Mouse (Mus musculus): ENCODE data around the gene Lgals7. TPM values are rescaled to one million over a fixed set of nuclear protein-coding genes. Genes with fewer than 3 reads are reported as not detected.
"Not testable (repeated sequence)": the region's sequence is repeated elsewhere in the genome, so short reads cannot be mapped to it uniquely, and the experiment has no call there.

Gene Lgals7
- polyA plus RNA-seq, 1 experiment from 2014 or later = 4.2 TPM

GRCm38 (mm10) chr7:28864288-28864750 is 666 bp downstream of the Lgals7 start:
- no peaks in the 10 kb centered on the region for H3K27me3 ChIP-seq
- WGBS = 31% methylated on average over 9 of the region's 9 CpGs
- H3K4me3 ChIP-seq = no peak overlapping the region
- H3K4me2 ChIP-seq (replicated peaks) = no peak overlapping the region
- no peaks in the 10 kb centered on the region for H3K36me3 ChIP-seq
- H3K9ac ChIP-seq = no peak overlapping the region
- H3K27ac ChIP-seq = no peak overlapping the region
- H3K4me1 ChIP-seq = 0 out of 2 replicates have a peak, but pooled peaks cover 9% of the 10 kb centered on the region
- H3K9me3 ChIP-seq = no peaks in the 10 kb centered on the region
- no peak for ATAC-seq (ENCODE audit: insufficient number of reproducible peaks, insufficient read depth, low FRiP score, low TSS enrichment)

- Histone ChIP-seq H3K27me3 (no peaks in the 10 kb centered on the region), H3K4me3 (0 out of 2 replicates have a peak overlapping the region, but pooled peaks have one; percentile 9), H3K4me1 (0 out of 2 replicates have a peak, but pooled peaks cover 9% of the 10 kb centered on the region), H3K9me3 (no peaks in the 10 kb centered on the region), H3K36me3 (no peaks in the 10 kb centered on the region), H3K9ac (no peak overlapping the region; the same call in 1 of the 2 replicates), H3K4me2 (replicated peaks) (peak overlapping the region; percentile 39), H3K27ac (no peak overlapping the region)
- WGBS = 42% methylated on average over 33 of the region's 33 CpGs
- peak; percentile 64; the same call in 1 of the 2 replicates for ATAC-seq (ENCODE audit: insufficient number of reproducible peaks, insufficient read depth, low FRiP score, low TSS enrichment)
Observed at GRCm38 (mm10) chr7:28865481-28866300, 2.0 kb downstream of the Lgals7 start.

GRCm38 (mm10) chr7:28866769-28867507 is 3.3 kb downstream of the Lgals7 start:
- Histone ChIP-seq H3K9ac (no peak overlapping the region), H3K4me1 (0 out of 2 replicates have a peak, but pooled peaks cover 9% of the 10 kb centered on the region), H3K4me3 (no peak overlapping the region), H3K4me2 (replicated peaks) (no peak overlapping the region), H3K9me3 (no peaks in the 10 kb centered on the region), H3K27me3 (no peaks in the 10 kb centered on the region), H3K27ac (no peak overlapping the region), H3K36me3 (no peaks in the 10 kb centered on the region)
- ATAC-seq (ENCODE audit: insufficient number of reproducible peaks, insufficient read depth, low FRiP score, low TSS enrichment) = no peak
- 89% methylated on average over 28 of the region's 28 CpGs for WGBS

- 30% methylated on average over 23 of the region's 23 CpGs for WGBS
- H3K9ac ChIP-seq; H3K4me2 ChIP-seq (replicated peaks); ATAC-seq (ENCODE audit: insufficient number of reproducible peaks, insufficient read depth, low FRiP score, low TSS enrichment); H3K27me3 ChIP-seq; H3K4me1 ChIP-seq; H3K36me3 ChIP-seq; H3K4me3 ChIP-seq; H3K9me3 ChIP-seq; H3K27ac ChIP-seq: not testable (repeated sequence)
Observed at GRCm38 (mm10) chr7:28867508-28868340, 4.1 kb downstream of the Lgals7 start.

GRCm38 (mm10) chr7:28870901-28871664 is 7.4 kb downstream of the Lgals7 start:
- H3K4me2 ChIP-seq (replicated peaks) = no peak overlapping the region
- H3K4me1 ChIP-seq = 0 out of 2 replicates have a peak, but pooled peaks cover 3% of the 10 kb centered on the region
- no peaks in the 10 kb centered on the region for H3K9me3 ChIP-seq
- H3K27ac ChIP-seq = no peak overlapping the region
- H3K36me3 ChIP-seq = no peaks in the 10 kb centered on the region
- H3K9ac ChIP-seq = no peak overlapping the region
- WGBS = 89% methylated on average over 24 of the region's 24 CpGs
- H3K27me3 ChIP-seq = no peaks in the 10 kb centered on the region
- H3K4me3 ChIP-seq = no peak overlapping the region
- ATAC-seq (ENCODE audit: insufficient number of reproducible peaks, insufficient read depth, low FRiP score, low TSS enrichment) = no peak

- Histone ChIP-seq H3K4me1 (0 out of 2 replicates have a peak, but pooled peaks cover 3% of the 10 kb centered on the region), H3K27ac (no peak overlapping the region), H3K36me3 (no peaks in the 10 kb centered on the region), H3K9ac (no peak overlapping the region), H3K27me3 (no peaks in the 10 kb centered on the region), H3K4me3 (no peak overlapping the region), H3K9me3 (no peaks in the 10 kb centered on the region), H3K4me2 (replicated peaks) (no peak overlapping the region)
- no peak for ATAC-seq (ENCODE audit: insufficient number of reproducible peaks, insufficient read depth, low FRiP score, low TSS enrichment)
- WGBS = 47% methylated on average over 2 of the region's 2 CpGs
Observed at GRCm38 (mm10) chr7:28874565-28874964, 10.9 kb downstream of the Lgals7 start.

- H3K9ac ChIP-seq = no peak overlapping the region
- H3K4me1 ChIP-seq = 0 out of 2 replicates have a peak, but pooled peaks cover 3% of the 10 kb centered on the region
- H3K4me3 ChIP-seq = no peak overlapping the region
- H3K9me3 ChIP-seq = no peaks in the 10 kb centered on the region
- H3K36me3 ChIP-seq = no peaks in the 10 kb centered on the region
- ATAC-seq (ENCODE audit: insufficient number of reproducible peaks, insufficient read depth, low FRiP score, low TSS enrichment) = no peak
- no peaks in the 10 kb centered on the region for H3K27me3 ChIP-seq
- H3K27ac ChIP-seq = no peak overlapping the region
- WGBS = 59% methylated on average over 4 of the region's 4 CpGs
- H3K4me2 ChIP-seq (replicated peaks) = no peak overlapping the region
Observed at GRCm38 (mm10) chr7:28876099-28876498, 12.4 kb downstream of the Lgals7 start.

GRCm38 (mm10) chr7:28877155-28877554 is 13.5 kb downstream of the Lgals7 start:
- no peak for ATAC-seq (ENCODE audit: insufficient number of reproducible peaks, insufficient read depth, low FRiP score, low TSS enrichment)
- no peak overlapping the region for H3K27ac ChIP-seq
- H3K9me3 ChIP-seq = no peaks in the 10 kb centered on the region
- no peak overlapping the region for H3K4me2 ChIP-seq (replicated peaks)
- H3K4me1 ChIP-seq = peaks cover 5% of the 10 kb centered on the region; the same call in 1 of the 2 replicates
- 87% methylated on average over 7 of the region's 7 CpGs for WGBS
- no peak overlapping the region for H3K4me3 ChIP-seq
- no peaks in the 10 kb centered on the region for H3K36me3 ChIP-seq
- H3K27me3 ChIP-seq = no peaks in the 10 kb centered on the region
- H3K9ac ChIP-seq = no peak overlapping the region

- Histone ChIP-seq H3K4me1 (peaks cover 5% of the 10 kb centered on the region; the same call in 1 of the 2 replicates), H3K27ac (no peak overlapping the region), H3K9ac (no peak overlapping the region), H3K4me3 (no peak overlapping the region), H3K4me2 (replicated peaks) (no peak overlapping the region), H3K27me3 (no peaks in the 10 kb centered on the region), H3K9me3 (no peaks in the 10 kb centered on the region), H3K36me3 (no peaks in the 10 kb centered on the region)
- 77% methylated on average over 4 of the region's 4 CpGs for WGBS
- no peak for ATAC-seq (ENCODE audit: insufficient number of reproducible peaks, insufficient read depth, low FRiP score, low TSS enrichment)
Observed at GRCm38 (mm10) chr7:28877856-28878255, 14.2 kb downstream of the Lgals7 start.

- peaks cover 2% of the 10 kb centered on the region; the same call in 1 of the 2 replicates for H3K4me1 ChIP-seq
- ATAC-seq (ENCODE audit: insufficient number of reproducible peaks, insufficient read depth, low FRiP score, low TSS enrichment) = no peak
- no peaks in the 10 kb centered on the region for H3K27me3 ChIP-seq
- H3K9me3 ChIP-seq = no peaks in the 10 kb centered on the region
- 77% methylated on average over 7 of the region's 7 CpGs for WGBS
- H3K9ac ChIP-seq = no peak overlapping the region
- H3K27ac ChIP-seq = no peak overlapping the region
- no peaks in the 10 kb centered on the region for H3K36me3 ChIP-seq
- H3K4me2 ChIP-seq (replicated peaks) = no peak overlapping the region
- H3K4me3 ChIP-seq = no peak overlapping the region
Observed at GRCm38 (mm10) chr7:28879606-28880005, 16.0 kb downstream of the Lgals7 start.

Data from embryonic facial prominence, embryonic 12.5 days (tissue).